Mouse (Mus musculus): Measurements from ENCODE around the gene Prrg3. TPM values are rescaled to one million over a fixed set of nuclear protein-coding genes. Genes with fewer than 3 reads are reported as not detected.

Prrg3 gene
- polyA plus RNA-seq, 1 experiment from 2014 or later, result 17.0 TPM

DNA sequence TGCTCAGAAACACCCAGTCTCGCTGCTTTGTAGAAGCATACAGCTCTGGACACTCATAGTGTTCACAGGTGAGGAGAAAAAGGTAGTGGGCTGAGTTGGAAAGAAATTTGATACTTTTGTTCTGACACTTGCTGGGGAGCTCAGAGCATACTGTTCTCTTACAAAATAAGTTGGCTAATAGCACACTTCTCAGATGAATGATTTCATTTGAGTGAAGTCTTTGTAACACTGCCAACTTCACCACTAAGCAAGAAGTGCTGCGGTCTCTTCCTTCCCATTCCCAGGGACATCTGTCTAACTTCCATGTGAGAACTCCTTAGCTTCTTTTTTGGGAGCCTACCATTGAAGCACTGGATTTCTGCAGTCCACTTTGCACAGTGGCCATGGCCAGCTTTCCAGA lies 20.8 kb downstream of the Prrg3 start:
- no peak overlapping the region for H3K27ac ChIP-seq
- no peak overlapping the region for H3K4me2 ChIP-seq
- ATAC-seq (ENCODE audit: insufficient number of reproducible peaks, low FRiP score, low TSS enrichment, low read depth), result no peak
- H3K4me1 ChIP-seq, result no peaks in the 10 kb centered on the region
- H3K27me3 ChIP-seq, result no peaks in the 10 kb centered on the region
- no peak overlapping the region for H3K9ac ChIP-seq
- no peaks in the 10 kb centered on the region for H3K36me3 ChIP-seq
- no peaks in the 10 kb centered on the region for H3K9me3 ChIP-seq
- H3K4me3 ChIP-seq, result no peak overlapping the region
- 55% methylated on average over 2 of the region's 2 CpGs for WGBS

DNA sequence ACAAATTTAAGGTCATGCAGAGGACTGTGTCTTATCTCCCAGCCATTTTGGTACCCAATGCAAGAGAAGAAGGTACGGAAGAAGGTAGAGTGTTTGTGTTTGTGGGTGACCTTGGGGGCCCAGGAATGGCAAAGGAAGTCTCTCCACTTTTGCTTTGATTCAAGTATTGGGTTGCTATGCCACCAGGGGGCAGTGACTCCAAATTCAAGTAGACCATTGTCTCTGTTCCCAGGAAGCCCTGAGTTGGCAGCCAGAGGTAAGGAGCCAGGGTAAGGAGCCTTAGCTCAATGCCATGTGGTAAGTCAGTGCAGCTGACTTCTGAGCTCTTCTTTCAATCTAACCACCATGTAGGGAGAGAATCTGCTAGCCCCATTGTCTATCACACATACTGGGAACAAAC lies 21.4 kb downstream of the Prrg3 start:
- Histone ChIP-seq H3K4me1 (no peaks in the 10 kb centered on the region), H3K9me3 (no peaks in the 10 kb centered on the region), H3K27ac (no peak overlapping the region), H3K27me3 (no peaks in the 10 kb centered on the region), H3K4me3 (no peak overlapping the region), H3K9ac (no peak overlapping the region), H3K36me3 (no peaks in the 10 kb centered on the region), H3K4me2 (no peak overlapping the region)
- 75% methylated on average over 1 of the region's 1 CpGs for WGBS
- no peak for ATAC-seq (ENCODE audit: insufficient number of reproducible peaks, low FRiP score, low TSS enrichment, low read depth)

DNA sequence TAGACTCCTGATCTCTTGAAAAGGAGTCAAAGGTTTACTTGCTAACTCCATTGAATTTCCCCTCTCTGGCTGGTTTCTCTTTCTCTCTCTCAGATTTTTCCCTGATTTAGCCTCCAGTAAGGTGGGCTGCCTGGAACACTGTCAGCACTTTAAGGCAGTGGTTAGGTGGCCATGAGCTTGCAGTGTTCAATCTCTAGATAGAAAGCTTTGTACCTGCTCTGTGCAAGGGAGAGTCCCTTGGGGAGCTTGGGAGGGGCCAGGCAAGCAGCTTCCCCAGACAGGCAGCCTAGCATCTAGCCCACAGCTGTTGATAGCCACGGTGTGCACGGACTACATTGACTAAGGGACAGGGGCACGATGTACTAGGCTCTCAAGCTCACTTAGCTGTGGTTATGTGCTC lies 29.1 kb downstream of the Prrg3 start, which contains the start of gene Cnga2:
Cnga2 (plus strand) TSS at position 301 of the 400 bp plus-strand sequence.
- ATAC-seq (ENCODE audit: insufficient number of reproducible peaks, low FRiP score, low TSS enrichment, low read depth), result no peak
- H3K4me2 ChIP-seq, result no peak within 1 kb of the TSS
- H3K9me3 ChIP-seq, result no peaks in the 10 kb centered on the region
- H3K27me3 ChIP-seq, result no peaks in the 10 kb centered on the region
- H3K9ac ChIP-seq, result no peak within 1 kb of the TSS
- WGBS, result 76% methylated on average over 3 of the region's 3 CpGs
- no peak within 1 kb of the TSS for H3K27ac ChIP-seq
- no peaks in the 10 kb centered on the region for H3K36me3 ChIP-seq
- no peak within 1 kb of the TSS for H3K4me3 ChIP-seq
- H3K4me1 ChIP-seq, result no peaks in the 10 kb centered on the region

DNA sequence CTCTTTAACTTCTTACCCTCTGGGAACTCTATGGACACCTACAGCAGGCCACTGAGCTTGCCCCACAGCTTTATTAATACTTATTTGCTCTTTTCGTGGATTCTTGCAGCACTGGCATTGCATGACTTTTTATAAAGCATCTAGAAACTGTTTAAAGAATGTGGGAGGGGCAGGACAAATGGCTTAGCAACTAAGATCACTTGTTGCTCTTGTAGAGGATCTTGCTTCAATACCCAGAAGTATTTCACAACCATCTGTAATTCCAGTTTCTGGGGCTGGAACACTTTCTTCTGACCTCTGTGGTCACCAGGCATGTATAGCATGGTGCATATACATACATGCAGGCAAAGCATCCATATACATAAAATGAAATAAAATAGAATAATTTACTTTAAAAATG lies 33.5 kb downstream of the Prrg3 start:
- no peak for ATAC-seq (ENCODE audit: insufficient number of reproducible peaks, low FRiP score, low TSS enrichment, low read depth)
- no peak overlapping the region for H3K4me3 ChIP-seq

DNA sequence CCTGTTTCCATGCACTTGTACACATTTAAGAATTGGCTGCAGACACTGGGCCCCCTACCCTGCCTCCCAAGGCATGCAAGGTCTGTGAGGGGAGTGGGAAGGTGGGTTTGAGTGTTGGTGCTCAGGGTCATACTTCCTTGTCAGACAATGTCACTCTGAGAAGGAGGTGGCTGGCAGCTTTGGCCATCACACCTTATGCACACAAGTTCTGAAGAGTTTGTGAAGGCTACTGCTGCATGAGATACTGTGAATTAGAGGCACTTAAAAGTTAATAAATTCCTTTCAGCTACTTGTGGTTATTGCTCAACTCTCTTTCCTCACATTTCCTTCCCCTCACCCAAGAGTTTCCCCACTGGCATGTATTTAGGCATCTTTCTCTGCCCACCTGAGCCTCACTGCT lies 47.5 kb downstream of the Prrg3 start:
- Histone ChIP-seq H3K4me3 (no peak overlapping the region), H3K36me3 (no peaks in the 10 kb centered on the region), H3K4me1 (no peaks in the 10 kb centered on the region), H3K9ac (no peak overlapping the region), H3K27me3 (no peaks in the 10 kb centered on the region), H3K4me2 (no peak overlapping the region), H3K9me3 (no peaks in the 10 kb centered on the region), H3K27ac (no peak overlapping the region)
- ATAC-seq (ENCODE audit: insufficient number of reproducible peaks, low FRiP score, low TSS enrichment, low read depth), result no peak

More for the DNA sequence above, 33.5 kb downstream of the Prrg3 start:
- no peak overlapping the region for H3K9ac ChIP-seq
- H3K4me2 ChIP-seq, result no peak overlapping the region
- no peaks in the 10 kb centered on the region for H3K9me3 ChIP-seq
- WGBS, result 48% methylated on average over 1 of the region's 1 CpGs
- no peaks in the 10 kb centered on the region for H3K27me3 ChIP-seq
- no peak overlapping the region for H3K27ac ChIP-seq
- H3K4me1 ChIP-seq, result no peaks in the 10 kb centered on the region
- no peaks in the 10 kb centered on the region for H3K36me3 ChIP-seq

DNA sequence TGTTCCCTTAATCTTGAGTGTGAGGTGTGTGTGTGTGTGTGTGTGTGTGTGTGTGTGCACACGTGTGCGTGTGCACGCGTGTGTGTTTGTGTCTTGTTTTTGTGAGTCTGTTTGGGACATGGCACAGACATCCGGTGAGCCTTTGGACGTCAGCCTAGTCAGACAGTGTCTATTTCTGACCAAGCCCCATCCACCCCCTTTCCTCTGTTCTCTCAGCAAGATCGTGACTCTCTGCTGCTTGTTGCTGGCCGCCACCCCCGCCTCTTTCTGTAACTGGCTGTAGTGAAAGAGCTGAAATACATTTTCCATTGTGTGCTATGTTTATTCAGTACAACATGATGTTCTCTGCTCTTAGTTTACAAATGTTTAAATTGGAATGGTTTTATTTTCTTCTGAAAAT lies 49.8 kb downstream of the Prrg3 start:
- no peak for ATAC-seq (ENCODE audit: insufficient number of reproducible peaks, low FRiP score, low TSS enrichment, low read depth)
- Histone ChIP-seq H3K4me1 (no peaks in the 10 kb centered on the region), H3K4me3 (no peak overlapping the region), H3K36me3 (no peaks in the 10 kb centered on the region), H3K27me3 (no peaks in the 10 kb centered on the region), H3K9me3 (no peaks in the 10 kb centered on the region), H3K27ac (no peak overlapping the region), H3K4me2 (no peak overlapping the region), H3K9ac (no peak overlapping the region)
- WGBS, result 72% methylated on average over 9 of the region's 9 CpGs

DNA sequence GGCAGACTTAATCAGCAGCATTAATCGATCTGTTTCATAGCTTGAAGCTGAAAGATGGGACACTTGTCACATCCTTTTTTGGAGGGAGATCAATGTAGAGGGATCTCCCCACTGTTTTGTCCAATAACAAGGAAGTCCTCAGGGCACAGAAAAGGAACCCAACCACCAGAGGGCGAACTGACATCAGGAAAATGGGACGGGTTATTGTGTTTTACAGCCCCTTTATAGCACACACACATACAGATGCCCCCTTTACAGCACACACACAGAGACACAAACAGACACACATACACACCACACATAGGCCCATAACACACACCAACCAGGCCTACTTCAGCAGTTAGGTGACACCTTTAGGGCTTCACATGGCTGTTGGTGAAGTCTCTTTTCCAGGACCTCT lies 50.4 kb downstream of the Prrg3 start:
- Histone ChIP-seq H3K27ac (no peak overlapping the region), H3K4me3 (no peak overlapping the region), H3K9ac (no peak overlapping the region), H3K9me3 (no peaks in the 10 kb centered on the region), H3K36me3 (no peaks in the 10 kb centered on the region), H3K27me3 (no peaks in the 10 kb centered on the region), H3K4me2 (no peak overlapping the region), H3K4me1 (no peaks in the 10 kb centered on the region)
- 35% methylated on average over 3 of the region's 3 CpGs for WGBS
- no peak for ATAC-seq (ENCODE audit: insufficient number of reproducible peaks, low FRiP score, low TSS enrichment, low read depth)

DNA sequence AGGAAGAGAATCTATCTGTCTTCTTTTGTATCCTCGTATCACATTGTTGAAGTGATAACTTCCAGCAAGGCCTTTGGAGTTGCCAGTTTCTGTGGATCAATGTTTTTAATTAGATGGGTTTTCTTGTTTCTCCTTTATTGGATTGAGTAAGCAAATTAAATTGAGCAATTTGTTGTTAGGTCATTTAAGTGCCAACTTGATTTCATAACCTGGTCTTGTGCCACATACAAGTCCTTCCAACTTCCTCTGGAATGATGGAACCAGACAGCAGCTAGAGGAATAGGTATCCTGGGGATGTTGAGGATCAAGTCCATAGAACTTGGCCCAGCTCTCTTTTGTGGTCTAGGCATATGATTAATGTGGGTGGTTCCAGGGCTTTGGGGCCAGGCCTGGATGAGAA lies 59.8 kb downstream of the Prrg3 start:
- no peak overlapping the region for H3K4me3 ChIP-seq
- H3K9me3 ChIP-seq, result no peaks in the 10 kb centered on the region
- no peak overlapping the region for H3K9ac ChIP-seq
- no peaks in the 10 kb centered on the region for H3K27me3 ChIP-seq
- no peak overlapping the region for H3K27ac ChIP-seq
- H3K36me3 ChIP-seq, result no peaks in the 10 kb centered on the region
- ATAC-seq (ENCODE audit: insufficient number of reproducible peaks, low FRiP score, low TSS enrichment, low read depth), result no peak
- 91% methylated on average over 1 of the region's 1 CpGs for WGBS
- H3K4me2 ChIP-seq, result no peak overlapping the region
- no peaks in the 10 kb centered on the region for H3K4me1 ChIP-seq

Other genes with a start within 250 kb of the Prrg3 start
- 48.9 and 57.7 TPM in 2 replicates for gene Vma21, start 146.7 kb upstream of the Prrg3 start, polyA plus RNA-seq (2015; fragmentation: Nextera tagmentation; extraction: Ambion mirVana)
- 0.19 TPM in 1 of 2 replicates, not detected in the other for gene Gm1141, start 41.6 kb upstream of the Prrg3 start, polyA plus RNA-seq (2015; fragmentation: Nextera tagmentation; extraction: Ambion mirVana)
- gene Fate1, start 10.4 kb downstream of the Prrg3 start, polyA plus RNA-seq (2015; fragmentation: Nextera tagmentation; extraction: Ambion mirVana), result 0.17 and 0.30 TPM in 2 replicates
- 0.25 and 0.28 TPM in 2 replicates for gene Cnga2, start 29.2 kb downstream of the Prrg3 start, polyA plus RNA-seq (2015; fragmentation: Nextera tagmentation; extraction: Ambion mirVana)